Mouse (Mus musculus): ENCODE measurements at regions not wholly inside any gene's neighbourhood (a gene's known extent, or its start where the extent isn't known, plus 50 kb on each side); places are given as distances from the start of the nearest gene placed in this dataset.

DNA sequence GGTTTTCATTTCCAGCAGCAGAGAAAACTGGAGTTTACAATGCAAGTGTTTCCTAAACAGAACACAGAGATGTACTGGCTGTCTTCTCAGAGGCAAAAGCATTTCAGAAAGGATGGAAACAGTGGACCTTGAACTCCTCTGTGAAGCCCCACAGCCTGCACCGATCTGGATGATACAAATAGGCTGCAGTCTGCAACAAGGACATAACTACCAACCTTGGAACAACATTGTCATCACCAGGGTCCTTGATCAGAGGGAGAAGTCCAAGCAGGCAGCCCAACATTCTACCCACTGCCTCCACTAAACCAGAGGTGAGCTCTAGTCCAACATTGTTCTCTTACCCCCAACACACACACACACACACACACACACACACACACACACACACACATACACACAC lies 124.5 kb upstream of the Prok2 start:
- TF ChIP-seq HCFC1 (IDR thresholded peaks at IDR 0.05; ENCODE audit: borderline replicate concordance, insufficient read depth, low read length) = no peak
- TF ChIP-seq MAFK (IDR thresholded peaks at IDR 0.05; ENCODE audit: insufficient read depth, low read depth, low read length) = no peak
- no peak for TF ChIP-seq ZNF384 (IDR thresholded peaks at IDR 0.05; ENCODE audit: low read depth, low read length)
- no peak for TF ChIP-seq CHD2 (IDR thresholded peaks at IDR 0.05; ENCODE audit: low read depth, low read length)
